Mouse (Mus musculus) ovary, postnatal 36 days (tissue): ENCODE data around the gene Atp6v0a1.
"Not testable (repeated sequence)": the region's sequence is repeated elsewhere in the genome, so short reads cannot be mapped to it uniquely, and the experiment has no call there.

Source experiments
- DNase-seq: peaks from one replicate; pipeline ENCODE4 v3.0.0; 2022; ENCODE audit warnings: low spot score, mixed read lengths

Gene Atp6v0a1

GRCm38 (mm10) chr11:100981236-100981635, 28.0 kb upstream of the Atp6v0a1 start:
- no peak for DNase-seq

GRCm38 (mm10) chr11:100982087-100982486, 27.2 kb upstream of the Atp6v0a1 start:
- DNase-seq: no peak

GRCm38 (mm10) chr11:100983125-100983777, 26.0 kb upstream of the Atp6v0a1 start:
- peak; percentile 81 for DNase-seq

- DNase-seq: no peak
Measured at GRCm38 (mm10) chr11:100983778-100984131, 25.5 kb upstream of the Atp6v0a1 start.

GRCm38 (mm10) chr11:100985607-100986006, 23.6 kb upstream of the Atp6v0a1 start:
- no peak for DNase-seq

- DNase-seq: no peak
Measured at GRCm38 (mm10) chr11:100988674-100989073, 20.6 kb upstream of the Atp6v0a1 start.

GRCm38 (mm10) chr11:100989666-100990065, 19.6 kb upstream of the Atp6v0a1 start:
- no peak for DNase-seq

- no peak for DNase-seq
Measured at GRCm38 (mm10) chr11:100991027-100991534, 18.2 kb upstream of the Atp6v0a1 start.

GRCm38 (mm10) chr11:100993437-100993836, 15.8 kb upstream of the Atp6v0a1 start:
- no peak for DNase-seq

GRCm38 (mm10) chr11:100994233-100994632, 15.0 kb upstream of the Atp6v0a1 start:
- DNase-seq: no peak

- no peak for DNase-seq
Measured at GRCm38 (mm10) chr11:100994655-100995054, 14.6 kb upstream of the Atp6v0a1 start.

GRCm38 (mm10) chr11:100996501-100996900, 12.8 kb upstream of the Atp6v0a1 start:
- DNase-seq: no peak

GRCm38 (mm10) chr11:100998836-100999235, 10.4 kb upstream of the Atp6v0a1 start:
- no peak for DNase-seq

GRCm38 (mm10) chr11:100999254-100999653, 10.0 kb upstream of the Atp6v0a1 start:
- no peak for DNase-seq

- not testable (repeated sequence) for DNase-seq
Measured at GRCm38 (mm10) chr11:101001875-101002552, 7.2 kb upstream of the Atp6v0a1 start.

- no peak for DNase-seq
Measured at GRCm38 (mm10) chr11:101003025-101003685, 6.1 kb upstream of the Atp6v0a1 start.

- no peak for DNase-seq
Measured at GRCm38 (mm10) chr11:101008206-101009045, 826 bp upstream of the Atp6v0a1 start.

GRCm38 (mm10) chr11:101009888-101010784, 884 bp downstream of the Atp6v0a1 start:
- DNase-seq: no peak

- no peak for DNase-seq
Measured at GRCm38 (mm10) chr11:101011641-101012040, 2.4 kb downstream of the Atp6v0a1 start.

- peak; percentile 22 for DNase-seq
Measured at GRCm38 (mm10) chr11:101023371-101023770, 14.1 kb downstream of the Atp6v0a1 start.

- no peak for DNase-seq
Measured at GRCm38 (mm10) chr11:101024001-101024400, 14.7 kb downstream of the Atp6v0a1 start.
